Mouse (Mus musculus): Measurements from ENCODE around the gene Prr36.

DNA sequence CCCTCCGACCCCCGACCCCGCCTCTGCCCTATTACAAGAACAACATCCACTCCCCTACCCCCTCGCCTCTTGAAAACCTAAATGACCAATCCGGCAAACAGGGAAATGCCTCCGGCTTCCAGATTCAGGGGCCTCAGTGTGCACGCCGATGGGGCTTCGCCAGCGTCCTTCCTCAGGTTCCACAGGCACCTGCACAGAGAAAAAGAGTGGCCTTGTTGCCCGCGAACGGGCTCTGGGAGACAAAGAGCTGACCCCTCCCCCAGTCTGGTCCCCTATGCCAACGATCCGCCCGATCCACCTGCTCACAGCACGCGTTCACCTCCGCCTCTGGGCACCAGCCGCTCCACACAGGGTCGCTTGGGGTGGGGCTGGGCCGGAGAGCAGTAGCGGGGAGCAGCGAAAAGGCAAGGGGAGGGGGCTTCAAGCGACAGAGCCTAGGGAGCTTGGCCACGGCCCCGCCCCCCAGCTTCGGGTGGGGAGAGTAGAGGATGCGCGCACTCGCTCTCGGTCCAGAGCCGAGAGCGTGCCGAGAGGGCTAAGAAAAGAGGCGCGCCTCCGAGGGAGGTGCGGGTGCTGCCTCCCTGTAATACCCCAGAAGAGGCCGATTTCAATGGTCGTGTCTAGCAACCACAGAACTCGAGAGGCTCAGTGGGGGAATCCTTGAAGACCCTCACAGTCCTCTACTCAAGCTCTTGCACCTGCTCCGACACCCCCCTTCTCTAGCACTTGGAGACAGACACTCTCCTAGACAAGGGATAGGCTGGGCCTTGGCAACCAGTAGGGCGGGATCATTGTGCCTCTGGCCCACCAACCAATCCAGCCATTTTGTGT, at the start of gene Prr36:
- TF ChIP-seq TAL1 (IDR thresholded peaks at IDR 0.05; ENCODE audit: low read length): no peak
- TF ChIP-seq GATA1 (IDR thresholded peaks at IDR 0.05; ENCODE audit: low read length): no peak
